Mouse (Mus musculus): ENCODE results near the gene Alox5ap.

The Alox5ap gene

DNA sequence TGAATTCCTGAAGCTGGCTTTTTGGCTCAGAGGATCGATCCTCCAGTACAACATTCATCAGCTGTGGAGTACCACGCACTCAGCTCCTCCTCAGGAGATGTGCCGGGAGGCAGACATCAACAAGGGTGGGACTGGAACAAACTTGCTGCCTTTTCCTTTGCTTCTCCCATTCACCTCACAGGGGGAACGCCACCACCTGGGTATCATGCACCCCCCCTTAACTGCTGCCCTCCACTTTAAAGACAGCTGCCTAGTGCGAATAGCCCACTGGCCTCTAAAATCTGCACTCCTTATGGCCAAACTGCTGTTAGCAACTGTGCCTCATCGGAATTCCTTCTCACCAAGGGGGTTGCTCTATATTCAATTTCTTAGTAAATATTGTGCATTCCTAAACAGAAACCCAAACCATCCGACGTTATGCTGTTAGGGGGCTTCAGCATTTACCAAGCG lies 55.3 kb downstream of the Alox5ap start:
- DNase-seq, result no peak

DNA sequence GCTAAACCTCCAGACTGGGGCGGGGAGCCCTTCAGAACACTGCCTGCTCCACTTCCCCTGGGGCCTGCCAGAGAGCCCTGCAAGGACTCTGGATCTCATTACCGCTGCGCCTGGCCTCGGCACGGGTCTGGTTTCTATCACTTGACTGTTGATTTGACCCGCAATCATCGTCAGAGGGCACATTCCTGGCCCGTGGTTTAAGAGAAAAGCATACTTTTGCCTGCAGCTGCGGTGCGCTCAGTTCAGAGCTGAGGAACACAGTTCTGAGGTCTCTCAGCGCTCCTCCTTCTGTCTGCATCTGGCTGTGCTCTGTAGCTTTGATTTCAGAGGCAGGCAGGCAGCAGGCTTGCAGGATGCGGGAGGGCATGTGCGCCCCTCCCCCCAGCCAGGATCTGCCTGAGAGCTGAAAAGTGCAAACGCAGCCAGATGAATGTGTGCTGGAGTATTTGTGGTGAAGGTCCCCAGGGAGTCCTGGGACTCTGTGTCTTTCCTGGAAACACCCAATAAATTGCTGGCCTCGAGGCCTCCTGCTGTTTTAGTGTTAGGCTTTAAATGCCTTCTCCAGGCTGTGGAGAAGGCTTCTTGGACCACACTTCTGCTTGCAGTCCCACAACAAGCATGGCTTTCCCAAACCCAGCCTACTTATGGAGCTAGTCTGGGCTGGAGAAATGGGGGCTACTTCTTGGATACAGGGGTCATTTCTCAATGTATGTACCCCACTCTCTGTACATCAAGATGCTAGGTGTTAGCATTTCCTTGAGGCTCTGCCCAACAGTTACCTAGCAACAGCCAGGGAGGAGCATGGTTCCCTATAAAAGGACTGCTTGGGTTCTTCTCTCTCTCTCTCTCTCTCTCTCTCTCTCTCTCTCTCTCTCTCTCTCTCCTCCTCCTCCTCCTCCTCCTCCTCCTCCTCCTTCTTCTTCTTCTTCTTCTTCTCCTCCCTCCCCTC lies 56.2 kb downstream of the Alox5ap start:
- peak; percentile 85 to 88 for DNase-seq

DNA sequence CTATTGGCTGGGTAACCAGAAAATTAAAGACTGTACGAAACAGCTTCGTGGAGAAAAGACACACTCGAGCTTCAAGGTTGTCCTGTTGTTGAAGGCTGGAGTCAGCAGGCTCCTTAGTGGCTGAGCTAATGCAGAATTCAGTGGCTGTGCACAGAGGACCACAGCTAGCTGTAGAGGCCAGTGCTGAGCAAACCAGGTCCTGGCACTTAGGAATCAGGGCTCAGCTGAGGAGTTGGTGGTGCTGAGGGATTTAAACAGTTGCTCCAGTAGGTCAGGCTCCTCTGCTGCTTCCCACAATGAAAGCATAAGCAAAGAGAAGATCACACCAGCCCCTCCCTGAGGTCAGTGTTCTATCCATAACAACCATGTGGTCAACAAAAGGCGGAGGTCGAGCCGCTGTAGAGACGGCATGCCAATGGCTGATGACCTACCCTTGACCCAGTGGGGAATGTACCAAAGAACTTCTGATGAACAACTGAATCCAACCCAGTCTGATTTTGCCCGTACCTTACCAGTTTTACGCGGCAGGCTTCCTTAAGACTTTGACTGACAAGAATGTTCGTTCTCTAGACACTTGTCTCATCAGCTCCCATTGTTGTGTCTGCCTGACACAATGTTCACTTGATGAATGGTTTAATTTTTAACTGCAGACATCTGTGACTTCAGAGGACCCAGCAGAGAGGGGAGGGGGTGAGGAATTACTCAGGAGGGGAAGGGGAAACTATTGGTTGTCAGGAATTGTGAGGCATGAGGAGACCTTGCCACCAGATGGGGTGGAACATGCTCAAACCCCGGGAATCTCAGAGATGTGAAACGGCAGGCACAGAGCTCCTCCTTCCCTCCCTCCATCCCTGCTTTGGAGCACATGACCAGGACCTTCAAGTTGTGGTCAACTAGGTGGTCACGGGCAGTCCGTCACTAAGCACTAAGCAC lies 57.6 kb downstream of the Alox5ap start:
- peak; percentile 56 to 60 for DNase-seq

GRCm38 (mm10) chr5:149322938-149323553 lies 58.5 kb downstream of the Alox5ap start:
- peak; percentile 93 to 95 for DNase-seq

GRCm38 (mm10) chr5:149324739-149325138 lies 60.2 kb downstream of the Alox5ap start:
- no peak for DNase-seq

DNA sequence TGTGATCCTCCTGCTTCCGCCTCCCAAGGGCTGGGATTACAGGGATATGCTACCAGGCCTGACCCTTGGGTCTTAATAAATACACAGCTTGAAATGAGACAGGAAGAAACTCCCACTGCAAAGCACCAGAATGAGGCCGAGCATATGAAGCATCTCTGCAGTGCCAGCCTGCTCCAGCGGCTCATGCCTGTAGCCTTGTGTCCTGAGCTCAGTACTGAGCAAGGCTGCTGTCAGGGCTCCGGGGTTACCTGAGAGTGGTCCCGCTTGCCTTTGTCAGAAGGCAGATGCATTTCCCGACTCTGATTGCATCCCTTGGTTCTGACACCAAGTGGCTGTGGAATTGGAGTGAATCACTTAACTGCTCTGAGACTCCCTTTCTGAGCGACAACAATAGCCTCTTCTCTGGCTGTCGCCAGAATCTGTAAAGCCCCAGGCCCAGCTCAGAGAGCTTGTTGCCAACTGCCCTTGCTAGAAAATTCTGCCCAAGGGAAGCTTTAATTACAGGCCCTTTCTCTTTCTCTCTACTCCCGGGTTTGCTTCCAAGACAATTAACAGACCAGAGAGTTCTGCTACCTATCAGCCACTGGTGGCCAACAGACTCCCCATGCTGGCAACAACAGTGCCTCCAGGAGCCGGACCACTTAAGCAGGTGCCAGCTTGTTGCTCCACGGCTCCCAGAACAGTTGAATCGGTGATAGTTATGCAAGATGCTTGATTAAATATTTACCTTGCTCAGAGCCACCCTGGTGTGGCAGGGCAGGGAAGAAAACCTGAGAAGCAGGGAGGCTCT lies 64.7 kb downstream of the Alox5ap start:
- DNase-seq, result peak; percentile 69 to 86

DNA sequence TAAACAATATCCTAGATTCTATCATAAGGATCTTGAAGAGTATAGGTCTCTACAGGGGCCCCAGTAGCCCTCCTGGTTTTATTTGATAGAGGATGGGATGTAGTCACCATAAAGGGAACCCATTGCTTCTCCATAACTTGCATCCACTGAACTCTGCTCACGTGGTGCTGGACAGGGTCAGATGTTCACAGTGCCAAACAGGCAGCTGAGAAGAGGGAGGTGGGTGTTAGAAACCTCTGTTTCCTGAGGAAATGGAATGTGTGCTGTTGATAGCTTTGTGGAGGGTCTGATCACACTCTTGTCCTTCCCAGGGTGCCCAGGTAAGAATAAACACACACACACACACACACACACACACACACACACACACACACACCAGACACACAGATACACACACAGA lies 66.0 kb downstream of the Alox5ap start:
- DNase-seq, result peak; percentile 47 to 52

DNA sequence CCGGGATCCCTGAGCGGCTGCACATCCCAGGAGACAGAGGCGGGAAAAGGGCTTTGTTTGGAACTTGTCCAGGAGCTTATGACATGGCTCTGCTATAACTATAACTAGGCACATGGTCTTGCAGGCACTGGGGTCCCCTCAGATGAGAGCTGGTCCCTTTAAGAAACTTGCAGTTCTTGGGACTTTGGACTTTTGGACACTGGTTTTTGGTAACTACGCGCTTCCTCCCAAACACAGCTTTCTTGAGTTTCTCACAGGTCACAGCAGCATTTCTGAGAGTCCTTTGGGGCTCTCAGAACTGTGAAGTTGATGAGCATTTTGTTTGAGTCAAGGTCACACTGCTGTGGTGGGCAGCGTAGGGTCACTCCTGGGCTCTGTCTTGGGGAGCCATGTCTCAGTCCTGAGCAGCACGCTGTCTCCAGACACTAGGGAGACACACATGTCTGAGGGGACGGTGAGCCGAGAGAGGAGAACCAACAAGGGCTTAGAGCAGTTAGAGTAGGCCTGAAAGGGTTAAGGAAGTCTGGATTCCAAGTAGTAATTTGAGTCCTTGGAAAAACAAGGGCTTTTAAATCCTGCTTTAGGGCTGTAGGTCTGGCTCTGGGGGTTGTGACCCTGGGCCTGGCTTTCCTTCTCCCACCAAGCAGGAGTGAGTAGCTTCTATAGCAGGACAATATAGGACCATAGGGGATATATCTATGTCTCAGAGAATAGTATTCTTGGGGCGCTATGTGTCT lies 67.0 kb downstream of the Alox5ap start:
- DNase-seq, result peak; percentile 55 to 71

GRCm38 (mm10) chr5:149332787-149333186 lies 68.2 kb downstream of the Alox5ap start:
- DNase-seq, result no peak

GRCm38 (mm10) chr5:149333941-149334698 lies 69.6 kb downstream of the Alox5ap start:
- no peak for DNase-seq

DNA sequence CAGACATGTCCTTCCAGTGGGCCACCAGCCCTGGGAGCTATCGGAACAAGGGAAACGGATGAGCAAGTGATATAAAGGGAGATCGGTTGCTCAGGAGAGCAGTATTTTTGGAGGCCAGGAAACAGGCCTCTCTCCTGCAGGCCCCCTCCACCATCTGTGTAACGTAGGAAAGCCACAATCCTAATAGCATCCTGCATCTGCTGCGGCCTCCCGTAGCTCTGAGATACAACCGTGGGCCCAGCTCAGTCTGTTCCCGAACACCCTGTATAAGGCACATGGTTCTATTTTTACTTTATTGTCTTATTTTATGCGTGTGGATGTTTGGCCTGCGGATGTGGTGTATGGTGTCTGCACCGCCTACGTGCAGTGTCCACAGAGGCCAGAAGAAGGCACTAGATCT lies 70.4 kb downstream of the Alox5ap start:
- no peak for DNase-seq

DNA sequence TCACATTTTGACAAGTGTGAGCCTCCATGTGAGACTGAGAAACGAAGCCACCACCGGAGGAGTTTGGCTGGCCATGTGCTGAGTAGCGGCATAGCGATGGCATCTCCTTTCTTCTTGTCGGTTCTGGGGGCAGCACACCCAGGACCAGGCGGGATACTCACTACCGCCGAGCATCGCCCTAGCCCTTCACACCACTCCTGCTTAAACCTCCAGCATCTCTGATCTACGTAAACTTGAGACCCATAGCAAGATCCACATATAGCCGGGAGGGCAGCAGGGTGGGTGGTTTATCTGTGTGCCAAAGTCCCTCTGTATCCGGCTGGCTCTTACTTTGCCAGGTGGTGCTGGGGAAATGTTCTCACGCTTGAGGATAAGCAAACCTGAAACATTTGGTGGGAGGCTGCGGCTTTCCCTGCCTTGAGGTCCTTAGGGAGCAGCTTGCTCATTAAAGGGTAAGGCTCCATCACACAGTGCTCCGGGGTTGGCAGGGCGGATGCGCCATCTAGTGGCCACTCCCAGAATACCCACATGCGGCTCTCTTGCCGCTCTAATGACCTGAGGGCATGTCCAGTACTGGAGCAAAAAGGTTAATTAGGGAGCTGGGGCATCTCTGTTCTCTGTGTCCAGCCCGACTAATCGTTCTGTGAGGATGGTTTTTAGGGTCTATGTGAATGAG lies 71.1 kb downstream of the Alox5ap start:
- peak; percentile 84 to 92 for DNase-seq

DNA sequence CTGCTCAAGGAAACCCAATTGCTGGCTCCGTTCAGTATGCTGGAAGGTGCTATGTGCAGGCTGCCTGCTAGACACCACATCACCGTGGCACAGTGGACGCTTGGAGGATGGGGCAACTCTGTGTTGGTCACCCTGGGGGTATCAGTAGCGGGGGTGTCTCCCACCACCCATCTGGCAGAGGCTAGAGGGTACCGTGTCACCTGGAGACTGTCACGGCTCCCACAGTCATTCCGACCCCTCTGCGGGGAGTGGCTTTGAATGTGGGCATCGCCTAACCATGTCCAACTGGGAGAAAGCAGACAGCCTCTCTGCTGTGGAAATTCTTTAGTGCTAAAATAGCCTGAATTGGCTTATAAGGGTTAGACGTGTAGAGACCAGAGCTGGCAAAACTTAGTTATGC lies 72.6 kb downstream of the Alox5ap start:
- DNase-seq, result no peak

Measured in kidney, postnatal 36 days (tissue).